Mouse (Mus musculus) adrenal gland, adult 18-20 months (tissue): ENCODE results near the gene Otulin. TPM values are rescaled to one million over a fixed set of nuclear protein-coding genes. Genes with fewer than 3 reads are reported as not detected.
A peak's percentile ranks its signal among the peaks of the same experiment; 100 is the strongest.

ENCODE experiments used
- DNase-seq, 2 experiments: peaks; one replicate each; pipeline ENCODE4 v3.0.0; 2021 to 2022; ENCODE audit warnings: low spot score in 2 of 2
- microRNA-seq, 2 experiments: library from miRNA; unstranded; fragments of <30 nt; microRNA quantifications; one replicate each; pipeline ENCODE4 v1.2.0; 2021; ENCODE audit warnings: borderline number of aligned reads in 2 of 2
- total RNA-seq, 2 experiments: library from RNA; stranded (reverse); gene quantifications; 1 replicate in 1 of 2; 2 replicates in 1 of 2; pipeline ENCODE4 v1.2.3; 2021

Gene Otulin
- total RNA-seq, 2 experiments from 2014 or later = 29.7 to 36.2 TPM

- DNase-seq = no peak
Observed at GRCm38 (mm10) chr15:27508982-27509381, 121.5 kb downstream of the Otulin start.

- DNase-seq = no peak
Observed at GRCm38 (mm10) chr15:27508169-27508568, 122.3 kb downstream of the Otulin start.

- DNase-seq = no peak
Observed at GRCm38 (mm10) chr15:27506893-27507596, 123.4 kb downstream of the Otulin start.

GRCm38 (mm10) chr15:27506127-27506886, 124.2 kb downstream of the Otulin start:
- peak in 1 of 2 experiments; percentile 18 for DNase-seq

- DNase-seq = no peak
Observed at GRCm38 (mm10) chr15:27503801-27504730, 126.4 kb downstream of the Otulin start.

GRCm38 (mm10) chr15:27503221-27503620, 127.3 kb downstream of the Otulin start:
- DNase-seq = no peak

GRCm38 (mm10) chr15:27502338-27502737, 128.2 kb downstream of the Otulin start:
- DNase-seq = no peak

GRCm38 (mm10) chr15:27500390-27500789, 130.1 kb downstream of the Otulin start:
- no peak for DNase-seq

GRCm38 (mm10) chr15:27498078-27498477, 132.4 kb downstream of the Otulin start:
- DNase-seq = no peak

- no peak for DNase-seq
Observed at GRCm38 (mm10) chr15:27497300-27497997, 133.0 kb downstream of the Otulin start.

- no peak for DNase-seq
Observed at GRCm38 (mm10) chr15:27496596-27497299, 133.7 kb downstream of the Otulin start.

GRCm38 (mm10) chr15:27495981-27496401, 134.5 kb downstream of the Otulin start:
- no peak for DNase-seq

GRCm38 (mm10) chr15:27493516-27493915, 137.0 kb downstream of the Otulin start:
- no peak for DNase-seq

GRCm38 (mm10) chr15:27492734-27493133, 137.8 kb downstream of the Otulin start:
- no peak for DNase-seq

Small RNA genes lying within 50 kb of the gene (microRNA-seq; reads per million reads assigned to microRNA genes)
- gene Mir7117 = 0 to 0.95 reads per million in 2 experiments

Other genes starting within 250 kb of the Otulin start
- 10 to 100 TPM; 52.6 to 87.9 TPM for gene Ank, start 164.0 kb downstream of the Otulin start, total RNA-seq
- 1 to 10 TPM; 5.6 to 7.7 TPM for gene Otulinl, start 50.9 kb upstream of the Otulin start, total RNA-seq